Mouse (Mus musculus) heart, adult 18-20 months (tissue): ENCODE results near the gene Stk11. TPM values are rescaled to one million over a fixed set of nuclear protein-coding genes. Genes with fewer than 3 reads are reported as not detected.

ENCODE experiments used
- DNase-seq, 2 experiments: peaks; one replicate each; pipeline ENCODE4 v3.0.0; 2021 to 2022; ENCODE audit warnings: mixed read lengths in 1 of 2
- long read RNA-seq, 2 experiments: library from polyadenylated mRNA; stranded (forward); transcript quantifications; one replicate each; pipeline ENCODE4 v2.0.0; 2021
- total RNA-seq, 2 experiments: library from RNA; stranded (reverse); gene quantifications; 2 replicates each; pipeline ENCODE4 v1.2.3; 2021

Gene Stk11
- total RNA-seq = 100 to 1,000 TPM; 127 to 149 TPM
- long read RNA-seq, experiment 1, transcript Stk11-201 (10 exons, 2,566 nt) = major isoform, 11 of 16 reads
- long read RNA-seq, experiment 1, partial matches to known transcripts = 4 of 16 reads
- long read RNA-seq, experiment 1, other reads (novel, unspliced or antisense) = 1 of 16 reads
- long read RNA-seq, experiment 2, transcript Stk11-201 (10 exons, 2,566 nt) = major isoform, 5 of 11 reads
- long read RNA-seq, experiment 2, partial matches to known transcripts = 5 of 11 reads
- long read RNA-seq, experiment 2, other reads (novel, unspliced or antisense) = 1 of 11 reads

- DNase-seq = peak; percentile 100
Measured at GRCm38 (mm10) chr10:80115290-80115943, at the start of gene Stk11. Stk11 (plus strand) TSS chr10:80115803.

- no peak for DNase-seq
Measured at GRCm38 (mm10) chr10:80069251-80069650, 46.4 kb upstream of the Stk11 start.

- DNase-seq = no peak
Measured at GRCm38 (mm10) chr10:80069948-80070450, 45.6 kb upstream of the Stk11 start.

- peak; percentile 92 to 93 for DNase-seq
Measured at GRCm38 (mm10) chr10:80070837-80071515, 44.6 kb upstream of the Stk11 start.

- DNase-seq = peak in 1 of 2 experiments; percentile 55
Measured at GRCm38 (mm10) chr10:80071516-80071900, 44.1 kb upstream of the Stk11 start.

GRCm38 (mm10) chr10:80072623-80073489, 42.7 kb upstream of the Stk11 start:
- DNase-seq = no peak

GRCm38 (mm10) chr10:80074813-80075601, 40.6 kb upstream of the Stk11 start:
- peak; percentile 75 to 92 for DNase-seq

GRCm38 (mm10) chr10:80075924-80076323, 39.7 kb upstream of the Stk11 start:
- no peak for DNase-seq

GRCm38 (mm10) chr10:80076386-80076785, 39.2 kb upstream of the Stk11 start:
- DNase-seq = no peak

GRCm38 (mm10) chr10:80077312-80077711, 38.3 kb upstream of the Stk11 start:
- DNase-seq = no peak

- DNase-seq = no peak
Measured at GRCm38 (mm10) chr10:80078366-80078765, 37.2 kb upstream of the Stk11 start.

GRCm38 (mm10) chr10:80080396-80081070, 35.1 kb upstream of the Stk11 start:
- no peak for DNase-seq

GRCm38 (mm10) chr10:80081075-80081474, 34.5 kb upstream of the Stk11 start:
- no peak for DNase-seq

- DNase-seq = peak; percentile 53 to 67
Measured at GRCm38 (mm10) chr10:80084817-80085487, 30.7 kb upstream of the Stk11 start.

- peak in 1 of 2 experiments; percentile 55 for DNase-seq
Measured at GRCm38 (mm10) chr10:80086847-80087246, 28.8 kb upstream of the Stk11 start.

- no peak for DNase-seq
Measured at GRCm38 (mm10) chr10:80087483-80087882, 28.1 kb upstream of the Stk11 start.

GRCm38 (mm10) chr10:80089146-80089545, 26.5 kb upstream of the Stk11 start:
- DNase-seq = no peak

GRCm38 (mm10) chr10:80091527-80091926, 24.1 kb upstream of the Stk11 start:
- DNase-seq = no peak

- no peak for DNase-seq
Measured at GRCm38 (mm10) chr10:80092690-80093089, 22.9 kb upstream of the Stk11 start.

- DNase-seq = no peak
Measured at GRCm38 (mm10) chr10:80094085-80094484, 21.5 kb upstream of the Stk11 start.
